Mouse (Mus musculus) bone marrow, adult 2 months (tissue): ENCODE results near the gene Krt2. TPM values are rescaled to one million over a fixed set of nuclear protein-coding genes. Genes with fewer than 3 reads are reported as not detected.

ENCODE experiments used
- H3K27ac ChIP-seq: fragments of 200-500 bp; 2 replicates; pipeline ENCODE4 v1.5.1; 2012; ENCODE audit warnings: low read depth, mild to moderate bottlenecking, control low read depth, inconsistent platforms, low read length; ENCODE audit not compliant: control insufficient read depth, poor library complexity, insufficient read depth
- H3K4me1 ChIP-seq: fragments of 200-500 bp; 2 replicates; pipeline ENCODE4 v1.6.1; 2011; ENCODE audit warnings: low read length; ENCODE audit not compliant: control insufficient read depth, insufficient read depth
- H3K4me3 ChIP-seq: fragments of 200-500 bp; replicated peaks from 2 replicates; pipeline ENCODE3; 2011; ENCODE audit warnings: mild to moderate bottlenecking, low read depth, low read length, control low read depth; ENCODE audit not compliant: control insufficient read depth
- CTCF ChIP-seq: fragments of 200-500 bp; IDR thresholded peaks from 2 replicates; pipeline ENCODE4 v1.5.1; 2011; ENCODE audit warnings: low read length, control low read depth; ENCODE audit not compliant: control insufficient read depth, insufficient read depth
- POLR2A ChIP-seq: fragments of 200-500 bp; IDR thresholded peaks from 2 replicates; pipeline ENCODE4 v1.6.1; 2011; ENCODE audit warnings: low read depth, mild to moderate bottlenecking, control low read depth, low read length, borderline replicate concordance; ENCODE audit not compliant: control insufficient read depth
- WGBS: fragments of 180-500 bp; shearing (Covaris S2); methylation state at CpG from one replicate; pipeline ENCODE4 v1.1.7; 2018; 5-methylcytosine and 5-hydroxymethylcytosine counted together
- polyA plus RNA-seq: library from polyadenylated mRNA; stranded (reverse); fragments of >200 nt; gene quantifications from 2 replicates; pipeline ENCODE4 v1.2.4, GENCODE M21; 2011; ENCODE audit warnings: low replicate concordance; ENCODE audit not compliant: missing spikeins, insufficient read depth, insufficient read length

The Krt2 gene
- polyA plus RNA-seq, 1 experiment, result not detected

DNA sequence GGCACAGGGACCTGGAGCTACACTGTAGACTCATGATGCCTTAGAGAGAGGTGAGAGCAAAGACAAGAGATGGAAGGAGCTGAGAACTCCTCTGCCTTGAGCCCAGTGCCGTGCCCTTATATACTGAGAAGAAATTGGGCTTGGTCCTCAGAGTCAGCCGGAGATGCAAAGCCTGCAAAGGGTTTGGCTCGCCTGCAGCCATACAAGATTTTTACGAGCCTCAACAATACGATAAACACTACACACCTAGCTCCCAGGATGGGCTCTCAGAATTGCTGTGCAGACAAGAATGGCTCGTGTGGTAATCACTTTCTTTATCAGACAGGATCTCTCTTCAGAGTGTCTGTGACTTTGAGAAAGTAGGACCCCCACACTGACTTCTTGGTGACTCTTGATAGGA, 32.7 kb upstream of the Krt2 start, which contains the start of gene Krt1:
Gene Krt1, minus strand, starts transcription at position 101 of the 400 bp plus-strand sequence.
- Histone ChIP-seq H3K27ac (no peak within 1 kb of the TSS), H3K4me3 (no peak within 1 kb of the TSS), H3K4me1 (no peaks in the 10 kb centered on the region)
- TF ChIP-seq CTCF (no peak), POLR2A (no peak)
- WGBS, result 74% methylated on average over 6 of the region's 6 CpGs

DNA sequence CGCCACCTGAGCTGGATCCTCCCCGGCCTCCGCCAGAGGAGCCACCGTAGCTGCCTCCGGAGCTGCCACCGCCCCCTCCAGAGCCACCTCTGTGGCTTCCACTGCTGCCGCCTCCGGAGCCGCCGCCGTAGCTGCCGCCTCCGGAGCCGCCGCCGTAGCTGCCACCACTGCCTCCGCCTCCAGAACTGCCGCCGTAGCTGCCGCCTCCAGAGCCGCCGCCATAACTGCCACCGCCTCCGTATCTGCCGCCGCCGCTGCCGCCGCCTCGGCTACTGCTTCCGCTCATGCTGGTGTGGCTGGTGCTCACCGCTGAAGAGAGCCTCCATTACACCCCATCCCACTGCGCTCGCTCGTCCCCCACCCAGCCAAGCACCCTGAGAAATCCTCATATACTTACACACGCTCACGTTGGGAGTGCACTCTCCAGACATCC, 28.0 kb upstream of the Krt2 start:
- H3K27ac ChIP-seq, result no peak overlapping the region
- H3K4me1 ChIP-seq, result no peaks in the 10 kb centered on the region
- TF ChIP-seq CTCF (no peak), POLR2A (no peak)
- H3K4me3 ChIP-seq, result no peak overlapping the region
- WGBS, result 3% methylated on average over 37 of the region's 37 CpGs

DNA sequence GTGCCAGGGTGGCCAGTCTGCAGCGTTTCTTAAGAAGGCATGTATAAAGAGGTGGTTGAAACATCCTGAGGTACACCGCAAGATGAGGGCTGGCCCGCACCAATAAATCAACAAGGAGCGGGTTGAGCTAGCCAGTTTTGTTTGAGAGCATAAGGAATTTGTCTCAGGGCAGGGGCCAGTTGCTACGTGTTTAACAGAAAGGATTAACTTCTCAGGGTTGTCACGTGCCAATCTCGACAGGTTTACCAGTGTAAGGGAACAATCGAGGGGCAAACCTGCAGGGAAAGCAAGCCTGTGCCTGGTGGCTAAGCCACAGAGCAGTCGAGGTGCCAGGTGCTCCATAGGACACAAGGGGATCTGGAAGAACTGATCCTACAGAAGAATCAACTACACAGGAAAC, 25.2 kb upstream of the Krt2 start:
- 54% methylated on average over 9 of the region's 9 CpGs for WGBS
- Histone ChIP-seq H3K4me1 (no peaks in the 10 kb centered on the region), H3K27ac (no peak overlapping the region), H3K4me3 (no peak overlapping the region)
- TF ChIP-seq CTCF (no peak), POLR2A (no peak)

DNA sequence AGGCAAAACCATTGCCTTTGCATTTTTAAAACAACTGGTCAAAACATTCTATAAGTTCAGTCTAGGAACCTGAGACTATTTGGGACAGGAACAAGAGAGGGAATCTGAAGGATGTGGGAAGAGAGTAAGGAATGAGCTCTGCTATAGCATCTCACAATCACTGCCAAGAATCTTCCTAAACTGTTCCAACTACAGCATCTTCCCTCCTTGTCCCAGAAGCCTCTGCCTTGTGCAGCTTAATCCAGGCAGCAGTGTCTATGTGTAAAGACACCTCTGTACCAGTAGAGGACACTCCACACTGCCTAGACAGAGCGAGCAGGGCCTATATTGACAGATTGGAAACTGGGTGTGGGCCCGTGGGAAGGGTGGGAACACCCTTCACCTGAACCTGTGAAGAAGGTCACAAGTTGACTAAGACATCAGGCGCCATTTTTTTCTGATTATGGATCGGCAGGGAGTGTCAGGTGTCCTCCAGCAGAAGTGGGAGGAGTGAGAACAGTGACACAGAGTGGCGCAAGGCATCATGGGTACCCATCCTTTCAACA, 16.9 kb upstream of the Krt2 start:
- 61% methylated on average over 5 of the region's 5 CpGs for WGBS

DNA sequence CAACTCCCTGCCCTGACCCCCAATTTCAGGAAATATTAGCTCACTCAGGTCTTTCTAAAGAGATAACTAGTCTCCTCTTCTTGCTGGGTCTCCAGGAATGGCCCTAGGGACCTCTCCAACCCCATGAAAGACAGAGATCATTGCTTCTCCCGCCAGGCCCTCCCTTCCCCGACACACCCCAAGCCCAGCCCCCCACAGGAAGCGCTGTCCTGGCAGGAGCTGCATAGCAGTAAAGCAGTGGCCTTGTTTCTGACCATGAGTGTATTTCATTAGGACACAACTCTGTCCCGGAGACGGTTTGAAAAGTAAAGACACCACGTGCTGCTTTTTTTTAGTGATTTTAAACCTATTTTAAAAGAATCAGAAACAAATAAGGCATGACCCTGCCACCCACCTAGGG, 15.2 kb upstream of the Krt2 start:
- TF ChIP-seq CTCF, result no peak
- no peak for TF ChIP-seq POLR2A
- Histone ChIP-seq H3K4me3 (no peak overlapping the region), H3K27ac (no peak overlapping the region), H3K4me1 (no peaks in the 10 kb centered on the region)
- 51% methylated on average over 6 of the region's 6 CpGs for WGBS

More for the DNA sequence above, 16.9 kb upstream of the Krt2 start:
- H3K4me3 ChIP-seq, result no peak overlapping the region
- no peaks in the 10 kb centered on the region for H3K4me1 ChIP-seq
- H3K27ac ChIP-seq, result no peak overlapping the region
- no peak for TF ChIP-seq CTCF
- TF ChIP-seq POLR2A, result no peak

DNA sequence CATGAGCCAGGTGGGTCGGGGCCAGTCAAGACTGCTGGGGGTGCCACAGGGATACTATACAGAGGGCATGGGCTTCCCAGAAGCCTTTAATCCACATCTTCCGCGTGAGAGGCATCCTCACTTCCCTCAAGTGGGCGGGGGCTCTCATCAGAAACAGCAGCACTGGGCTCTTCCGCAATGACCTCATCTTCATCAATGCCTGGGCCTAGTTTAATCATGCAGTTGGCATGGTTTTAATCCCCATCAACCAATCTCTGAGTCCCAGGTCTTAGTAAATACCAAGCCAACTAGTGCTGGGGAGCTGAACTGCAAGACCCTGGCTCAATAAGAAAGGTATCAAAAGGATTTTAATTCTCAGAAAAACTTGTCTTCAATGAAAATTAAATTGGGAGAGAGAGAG, 11.5 kb upstream of the Krt2 start:
- Histone ChIP-seq H3K4me3 (no peak overlapping the region), H3K27ac (no peak overlapping the region), H3K4me1 (no peaks in the 10 kb centered on the region; the same call in 1 of the 2 replicates)
- 65% methylated on average over 5 of the region's 5 CpGs for WGBS
- no peak for TF ChIP-seq POLR2A
- TF ChIP-seq CTCF, result no peak

DNA sequence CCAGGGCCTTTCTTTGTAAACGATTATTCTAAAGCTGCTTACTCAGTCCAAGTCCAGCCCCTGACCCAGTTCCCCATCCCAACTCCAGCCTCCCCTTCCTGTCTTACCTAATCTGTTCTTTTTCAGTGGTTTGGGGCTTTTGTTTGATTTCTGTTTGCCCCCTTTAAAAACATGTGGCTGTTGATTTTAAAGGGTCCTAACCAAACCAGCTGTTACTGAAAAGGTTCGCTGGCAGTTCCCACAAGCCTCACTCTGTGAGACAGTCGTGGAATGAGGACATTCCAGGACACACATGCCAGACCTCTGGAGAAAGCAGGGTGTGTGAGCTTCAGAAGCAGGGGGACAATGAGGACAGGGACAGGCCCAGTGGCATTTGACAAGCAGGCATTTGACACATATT, 3.8 kb upstream of the Krt2 start:
- Histone ChIP-seq H3K4me3 (no peak overlapping the region), H3K4me1 (no peaks in the 10 kb centered on the region), H3K27ac (no peak overlapping the region)
- TF ChIP-seq CTCF, result no peak
- no peak for TF ChIP-seq POLR2A
- 26% methylated on average over 3 of the region's 3 CpGs for WGBS

DNA sequence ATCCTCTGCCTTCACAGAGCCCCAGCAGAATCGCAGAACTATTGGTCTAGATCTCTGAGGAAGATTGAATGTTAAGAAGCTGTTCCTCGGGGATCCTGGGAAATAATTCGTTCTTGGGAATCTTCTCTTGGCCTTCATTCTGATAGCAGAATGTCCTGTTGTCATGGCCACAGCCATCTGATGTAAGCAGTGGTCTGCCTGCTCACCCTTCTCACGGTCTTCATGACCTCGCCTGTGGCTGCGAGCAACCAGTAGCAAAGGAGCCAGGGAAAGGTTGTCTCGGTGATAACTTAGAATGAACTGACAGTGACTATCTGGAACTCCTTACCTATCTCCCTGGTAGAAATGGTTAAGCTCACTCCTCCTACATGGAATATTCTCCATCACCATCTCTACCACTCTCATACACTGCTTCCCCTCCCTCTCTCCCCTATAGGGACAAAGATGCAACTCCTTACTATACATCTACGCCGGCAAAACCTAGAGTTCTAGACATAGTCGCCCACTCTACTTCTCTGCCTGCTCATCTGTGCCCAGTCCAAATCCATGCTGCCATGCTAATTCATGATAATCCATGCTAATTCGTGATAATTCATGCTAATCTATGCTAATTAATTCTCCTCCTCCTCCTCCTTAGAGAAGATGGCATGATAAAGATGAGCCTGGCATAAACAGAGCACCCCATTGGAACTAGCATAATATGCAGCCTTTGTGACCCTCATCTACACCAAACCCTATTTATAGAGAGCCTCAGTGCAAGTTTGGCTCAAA, 14.7 kb downstream of the Krt2 start:
- H3K27ac ChIP-seq, result no peak overlapping the region
- TF ChIP-seq CTCF, result no peak
- no peak for TF ChIP-seq POLR2A
- 77% methylated on average over 11 of the region's 11 CpGs for WGBS
- no peaks in the 10 kb centered on the region for H3K4me1 ChIP-seq
- no peak overlapping the region for H3K4me3 ChIP-seq
